Mouse (Mus musculus) brain, embryonic 18.5 days (tissue): ENCODE measurements around the gene Rhoh.

Source experiments
- DNase-seq: peaks from one replicate; pipeline ENCODE4 v3.0.0-alpha.2; 2012; ENCODE audit warnings: low read depth, low spot score

Rhoh gene

DNA sequence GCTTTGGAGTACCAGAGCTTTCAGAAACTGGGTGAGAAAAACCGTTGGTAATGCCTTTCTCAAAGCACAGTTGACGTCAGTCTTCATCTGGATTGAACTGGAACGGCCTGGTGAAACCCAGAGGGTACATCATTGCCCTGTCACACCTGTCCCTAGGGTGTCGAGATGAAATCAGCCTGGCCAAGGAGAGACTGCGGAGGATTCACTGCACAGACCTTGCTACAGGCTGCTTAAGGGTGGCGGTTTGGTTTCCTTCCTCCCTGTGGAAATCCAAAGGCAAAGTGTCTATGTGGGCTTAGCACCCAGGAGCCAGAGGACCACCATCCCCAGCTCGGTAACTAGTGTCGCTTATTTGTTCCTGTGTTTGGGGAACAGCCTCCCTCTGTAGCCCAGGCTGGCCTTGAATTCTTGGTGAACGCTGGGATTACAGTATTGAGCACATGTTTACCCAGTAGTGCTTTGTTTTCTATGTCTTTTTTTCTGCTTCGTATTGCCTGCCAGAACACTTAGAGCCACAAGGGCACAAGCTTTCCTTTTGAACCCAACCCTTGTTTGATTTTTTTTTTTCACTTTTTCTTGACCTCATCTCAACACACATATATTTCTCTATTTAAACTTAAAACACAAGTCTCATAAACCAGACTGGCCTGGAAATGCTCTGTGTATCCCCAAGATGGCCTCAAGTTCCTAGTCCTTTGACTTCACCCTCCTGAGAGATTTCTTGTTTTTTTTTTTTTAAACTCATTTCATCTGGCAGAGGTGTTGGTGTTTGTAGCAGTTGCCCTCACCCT, at the start of gene Rhoh:
Gene Rhoh, plus strand, starts transcription at position 60 of the 791 bp plus-strand sequence.
- no peak for DNase-seq

DNA sequence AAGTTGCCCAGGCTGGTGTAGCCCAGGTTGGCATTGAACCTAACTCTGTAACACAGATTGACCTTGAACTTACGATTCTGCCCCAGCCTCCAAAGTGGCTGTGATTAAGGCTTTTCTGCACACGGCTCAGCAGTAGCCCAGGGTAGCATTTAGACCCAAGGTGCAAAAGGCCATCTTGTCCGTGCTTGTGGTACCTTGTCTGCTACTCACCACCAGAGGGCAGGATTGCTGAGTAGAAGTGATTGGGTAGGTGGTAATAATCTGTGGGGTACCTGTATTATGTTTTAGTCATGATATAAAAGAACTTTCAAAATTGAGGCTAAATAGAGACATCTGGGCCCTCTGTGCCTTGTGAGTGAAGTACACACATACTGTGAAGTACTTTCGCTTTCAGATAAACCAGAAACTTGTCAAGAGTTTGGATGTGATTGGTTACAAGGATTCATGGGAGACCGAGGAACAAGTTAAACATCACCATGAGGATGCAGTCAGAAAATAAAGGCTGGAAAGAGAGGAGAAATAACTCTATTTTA, 37.3 kb upstream of the Rhoh start:
- no peak for DNase-seq

DNA sequence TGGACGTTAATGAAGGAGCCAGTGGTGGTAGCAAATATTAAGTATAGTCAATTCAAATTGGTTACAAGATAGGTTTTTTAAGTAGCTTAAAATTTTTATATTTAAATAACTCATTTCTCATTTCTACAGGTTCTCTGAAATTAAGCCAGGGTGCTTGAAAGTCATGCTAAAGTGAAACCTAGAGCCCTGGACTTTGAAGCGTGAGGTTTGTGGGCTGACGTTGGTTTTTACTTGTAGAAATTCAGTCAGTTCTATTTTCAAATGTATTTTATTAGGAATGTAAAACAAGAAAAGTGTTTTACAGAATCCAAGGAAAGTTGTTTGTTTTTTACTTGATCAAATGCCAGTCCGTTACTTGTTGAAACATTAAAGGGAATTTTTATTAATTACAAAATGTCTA, 34.5 kb upstream of the Rhoh start:
- DNase-seq: no peak

DNA sequence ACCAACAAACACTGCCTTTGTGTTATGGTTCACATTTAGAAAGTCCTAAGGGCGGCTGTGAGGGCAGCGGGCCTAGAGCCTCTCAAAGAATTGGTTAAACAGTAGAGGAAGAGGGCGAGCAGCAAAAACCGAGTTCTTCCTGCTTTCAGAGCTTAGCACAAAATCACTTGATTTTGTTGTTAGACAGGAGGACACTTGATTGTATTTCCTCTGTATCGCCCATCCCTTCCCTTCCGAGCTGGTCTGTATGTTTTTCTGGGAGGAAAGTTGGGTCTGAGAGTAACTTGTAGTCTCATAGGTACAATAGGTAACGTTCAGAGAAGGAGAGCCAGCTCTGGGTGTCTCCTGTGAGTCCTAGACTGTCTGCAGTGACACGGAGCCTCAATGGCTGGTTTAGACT, 33.9 kb upstream of the Rhoh start:
- DNase-seq: no peak

DNA sequence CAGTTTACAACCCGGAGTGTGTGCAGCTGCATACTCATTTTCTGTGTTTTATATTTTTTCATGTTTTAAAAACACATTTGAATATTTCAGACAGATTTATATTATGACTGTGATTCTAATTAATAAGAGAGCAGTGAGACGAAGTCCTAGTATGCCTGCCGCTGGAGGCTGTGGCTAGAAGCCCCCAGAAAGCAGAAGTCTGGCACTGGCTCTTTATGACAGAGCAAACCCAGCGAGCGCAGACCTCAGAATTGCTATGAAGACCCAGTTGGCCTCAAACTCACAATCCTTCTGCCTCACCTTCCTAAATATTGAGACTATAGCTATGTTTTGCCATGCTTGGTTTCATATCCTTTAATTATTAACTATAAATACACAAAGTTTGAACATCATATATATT, 32.8 kb upstream of the Rhoh start:
- no peak for DNase-seq

DNA sequence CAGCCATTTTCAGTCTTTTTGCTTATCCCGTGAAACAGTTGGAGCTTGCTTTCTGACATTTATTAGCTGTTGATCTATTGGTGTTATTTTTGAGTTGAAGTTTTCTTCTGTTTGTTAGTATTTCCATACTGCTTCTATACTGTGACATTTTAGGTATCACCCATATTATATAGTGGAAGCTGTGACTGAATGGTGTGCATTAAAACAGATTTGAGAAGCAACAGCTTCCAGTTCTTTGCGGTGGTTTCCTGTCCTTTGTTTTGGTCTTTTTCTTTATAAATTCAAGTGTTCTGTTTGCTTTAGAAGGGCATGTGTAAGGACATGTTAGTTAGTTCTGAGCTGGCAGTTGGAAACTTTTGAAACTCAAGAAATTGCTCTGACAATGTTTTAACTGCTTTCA, 32.0 kb upstream of the Rhoh start:
- DNase-seq: no peak

DNA sequence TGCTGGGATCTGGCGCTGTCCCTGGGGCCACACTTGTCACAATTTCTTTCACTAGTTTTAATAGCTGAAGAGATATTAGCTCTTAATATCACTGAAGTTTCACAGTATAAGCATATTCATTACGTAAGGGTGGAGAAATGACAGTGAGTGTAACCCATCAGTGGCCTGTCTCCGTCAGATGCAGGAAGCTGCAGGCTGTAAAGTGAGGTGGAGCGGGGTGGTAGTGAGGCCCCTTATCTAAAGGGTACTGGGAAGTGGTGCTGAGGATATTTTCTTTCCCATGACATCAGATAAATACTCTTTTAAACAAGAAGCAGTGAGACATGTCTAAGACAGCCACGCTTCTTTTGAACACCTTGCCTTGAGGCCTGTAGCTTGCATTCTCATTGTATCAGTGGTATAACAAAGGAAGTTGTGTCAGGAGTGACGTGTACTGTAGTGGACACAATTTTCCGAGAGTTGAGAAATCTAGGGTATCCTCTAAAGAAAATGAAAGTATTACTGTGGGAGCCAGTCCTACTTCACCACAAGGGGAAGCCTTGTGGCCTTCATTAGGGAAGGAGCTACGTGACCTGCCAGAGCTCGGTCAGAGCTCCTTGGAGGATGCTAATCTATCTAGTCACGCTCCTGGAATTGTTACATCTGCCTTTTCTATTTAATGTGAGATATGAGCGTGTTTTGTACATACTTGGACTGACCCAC, 28.9 kb upstream of the Rhoh start:
- DNase-seq: no peak

DNA sequence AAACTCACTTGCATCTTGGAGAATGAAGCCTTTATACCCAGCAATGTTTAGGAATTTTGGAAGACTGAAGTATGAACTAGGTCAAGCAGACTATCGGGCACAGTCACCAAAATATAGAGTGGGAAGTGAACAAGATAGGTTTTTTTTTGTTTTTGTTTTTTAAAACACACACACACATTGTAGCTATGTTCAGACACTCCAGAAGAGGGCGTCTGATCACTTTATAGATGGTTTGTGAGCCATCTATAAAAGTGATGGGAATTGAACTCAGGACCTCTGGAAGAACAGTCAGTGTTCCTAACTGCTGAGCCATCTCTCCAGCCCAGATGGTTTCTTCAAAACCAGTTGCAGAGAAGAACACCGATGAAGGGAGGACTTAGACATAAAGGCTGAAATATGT, 27.9 kb upstream of the Rhoh start:
- DNase-seq: no peak

DNA sequence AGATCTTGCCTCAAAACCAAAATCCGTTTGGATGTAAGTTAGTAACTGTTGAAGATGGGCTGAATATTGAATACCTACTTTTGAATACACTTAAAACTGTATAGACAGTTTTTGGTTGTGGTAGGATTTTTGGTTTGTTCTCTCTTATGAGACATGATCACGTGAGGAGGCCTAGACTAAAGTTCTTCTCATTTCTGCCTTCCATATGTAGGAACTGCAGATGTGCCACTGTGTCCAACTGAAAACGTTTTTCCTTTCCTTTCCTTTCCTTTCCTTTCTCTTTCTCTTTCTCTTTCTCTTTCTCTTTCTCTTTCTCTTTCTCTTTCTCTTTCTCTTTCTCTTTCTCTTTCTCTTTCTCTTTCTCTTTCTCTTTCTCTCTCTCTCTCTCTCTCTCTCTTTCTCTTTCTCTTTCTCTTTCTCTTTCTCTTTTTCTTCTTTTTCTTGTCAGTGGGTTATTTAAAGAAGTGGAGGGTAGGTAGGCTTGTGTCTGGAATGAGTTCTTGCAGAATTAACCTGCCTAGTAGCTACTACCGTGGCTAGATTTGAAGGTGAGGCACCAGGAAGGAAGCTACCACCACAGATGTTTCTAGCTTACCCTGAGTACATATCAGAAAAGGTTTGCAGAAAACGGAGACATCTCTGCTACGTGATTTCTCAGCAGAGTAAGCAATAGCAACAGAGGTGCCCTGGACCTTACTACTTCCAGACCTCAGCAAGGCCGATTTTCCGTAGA, 27.1 kb upstream of the Rhoh start:
- no peak for DNase-seq

DNA sequence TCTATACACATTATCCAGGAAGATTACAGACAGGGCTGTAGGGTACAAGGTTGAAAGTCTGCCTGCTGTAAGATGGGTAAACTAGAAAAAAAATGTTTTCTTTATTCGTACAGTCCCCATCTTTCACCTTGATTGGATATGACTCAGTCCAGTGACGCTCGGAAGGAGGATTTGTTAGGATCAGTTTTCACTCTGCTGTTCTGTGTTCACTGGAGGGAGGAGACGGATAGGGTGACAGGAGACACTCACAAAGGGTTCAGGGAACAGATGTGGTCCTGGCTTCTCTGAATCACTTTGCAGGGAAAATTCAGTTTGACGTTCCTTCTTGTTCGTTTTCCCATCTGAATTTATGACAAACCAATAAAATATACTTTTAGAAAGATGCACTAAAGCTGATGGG, 23.0 kb upstream of the Rhoh start:
- no peak for DNase-seq

DNA sequence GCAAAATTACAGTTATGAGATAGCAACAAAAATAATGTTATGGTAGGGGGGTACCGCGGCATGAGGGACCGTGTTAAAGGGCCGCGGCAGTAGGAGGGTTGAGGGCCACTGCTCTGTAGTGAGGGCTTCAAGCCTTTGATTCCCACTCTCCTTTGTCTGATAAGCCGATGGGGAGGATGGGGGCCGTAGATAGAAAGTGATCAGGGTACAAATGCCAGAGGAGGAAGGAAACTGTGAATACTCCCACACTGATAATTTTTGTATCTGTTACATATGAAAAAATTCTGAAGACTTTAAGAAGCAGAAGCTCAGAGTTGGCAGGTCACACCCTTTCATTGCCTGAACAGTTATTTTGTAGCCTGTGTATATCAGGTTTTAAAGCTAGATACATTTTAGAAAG, 18.1 kb upstream of the Rhoh start:
- DNase-seq: no peak

DNA sequence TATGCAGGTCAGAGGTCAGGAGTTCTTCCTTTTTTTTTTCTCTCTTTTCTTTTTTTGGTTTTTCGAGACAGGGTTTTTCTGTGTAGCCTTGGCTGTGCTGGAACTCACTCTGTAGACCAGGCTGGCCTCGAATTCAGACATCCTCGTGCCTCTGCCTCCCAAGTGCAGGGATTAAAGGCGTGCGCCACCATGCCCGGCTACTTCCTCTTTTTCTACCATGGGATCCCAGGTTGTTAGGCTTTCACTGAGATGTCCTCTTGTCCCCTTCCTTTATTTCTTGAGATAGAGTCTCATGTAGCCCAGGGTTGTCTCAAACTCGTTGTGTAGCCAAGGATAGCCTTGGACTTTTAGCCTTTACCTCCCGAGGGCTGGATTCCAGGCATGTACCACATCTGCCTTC, 14.5 kb upstream of the Rhoh start:
- DNase-seq: no peak

DNA sequence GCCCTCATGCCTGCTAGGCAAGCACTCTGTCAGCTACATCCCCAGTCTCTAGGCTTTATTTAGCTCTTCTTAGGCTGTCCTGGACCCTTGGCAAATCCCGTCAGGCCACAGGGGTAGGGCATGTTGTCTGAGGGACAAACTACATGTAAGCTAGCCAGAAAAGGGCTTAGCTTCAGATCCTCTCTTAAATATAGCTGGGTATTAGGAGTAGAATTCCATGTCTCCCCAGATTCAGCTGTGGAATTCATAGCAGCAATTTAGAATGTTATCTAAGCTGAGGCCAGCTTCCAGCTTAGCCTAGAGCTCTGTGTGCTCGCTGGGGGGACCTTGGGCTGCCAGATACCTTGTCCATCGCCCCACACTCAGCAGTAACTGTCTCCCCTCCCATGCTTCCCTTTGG, 14.1 kb upstream of the Rhoh start:
- DNase-seq: no peak

DNA sequence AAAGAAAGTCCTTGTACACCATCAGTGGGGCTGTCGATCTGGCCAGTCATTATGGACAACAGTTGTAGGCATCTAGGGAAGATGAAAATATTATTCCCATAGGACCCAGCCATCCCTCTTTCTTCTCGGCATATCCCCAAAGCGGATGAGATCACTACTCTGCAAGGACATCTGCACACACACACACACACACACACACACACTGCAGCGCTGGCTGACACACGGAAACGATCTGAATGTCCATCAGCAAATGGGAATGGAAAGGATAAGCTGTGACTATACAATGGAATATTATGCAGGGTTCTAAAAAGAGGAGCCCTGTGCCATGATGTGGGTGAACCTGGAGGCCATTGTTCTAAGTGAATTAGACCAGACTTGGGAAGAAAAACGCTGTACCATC, 13.4 kb upstream of the Rhoh start:
- DNase-seq: no peak

DNA sequence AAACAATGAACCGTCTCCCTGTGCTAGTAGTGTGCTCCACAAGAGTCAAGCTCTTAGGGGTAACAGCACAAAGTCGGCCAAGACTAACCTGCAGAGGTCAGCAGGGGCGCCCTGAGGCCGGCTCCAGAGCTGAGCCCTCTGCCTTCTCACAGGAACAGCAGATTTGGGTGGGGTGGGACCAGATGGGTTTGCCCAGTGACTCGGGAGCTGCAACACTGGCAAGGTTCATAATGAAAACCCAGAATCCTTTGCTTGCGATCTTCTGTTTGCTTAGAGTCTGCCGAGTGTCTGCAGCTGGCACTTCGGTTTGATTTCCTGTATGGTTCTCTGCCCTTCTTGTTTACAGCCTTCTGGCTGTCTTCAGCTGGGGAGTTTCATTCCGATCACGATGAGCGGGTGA, 10.2 kb upstream of the Rhoh start:
- DNase-seq: no peak

DNA sequence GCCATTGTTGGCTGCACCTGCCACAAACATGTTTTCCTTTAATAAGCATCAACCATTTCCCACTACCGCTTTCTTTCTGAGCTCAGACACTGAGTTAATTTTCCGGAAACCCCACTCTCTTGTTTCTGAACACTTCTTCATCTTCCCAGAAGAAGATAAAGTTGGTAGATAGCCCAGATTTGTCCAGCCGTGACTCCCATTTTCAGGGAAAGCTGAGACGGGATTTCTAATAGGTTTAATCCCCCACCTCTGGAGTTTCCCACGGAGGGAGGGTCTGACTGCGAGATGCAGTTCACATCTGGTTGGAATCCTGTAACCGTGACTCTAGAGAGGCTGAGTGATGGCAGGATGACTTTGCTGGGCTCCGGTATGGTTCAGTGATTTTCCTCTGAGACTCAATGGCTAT, 6.2 kb upstream of the Rhoh start:
- no peak for DNase-seq

DNA sequence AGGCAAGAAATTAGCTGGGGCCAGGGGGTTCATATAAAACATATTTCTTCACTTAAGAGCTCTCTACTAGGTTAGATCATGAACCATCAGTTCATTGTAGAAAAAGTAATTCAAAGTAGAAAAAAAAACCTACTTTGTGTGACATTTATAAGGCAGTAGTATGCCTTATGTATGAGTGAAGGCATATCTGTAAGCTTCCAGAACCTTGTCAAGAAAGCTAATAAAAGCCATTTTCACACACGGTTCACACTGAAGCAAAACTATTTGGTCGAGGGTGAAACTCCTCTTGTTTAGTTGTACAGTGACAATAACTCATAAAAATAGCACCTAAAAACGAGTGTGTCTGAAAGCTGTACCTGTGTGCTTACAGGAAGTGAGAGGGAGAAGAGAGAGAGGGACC, 5.4 kb upstream of the Rhoh start:
- no peak for DNase-seq

DNA sequence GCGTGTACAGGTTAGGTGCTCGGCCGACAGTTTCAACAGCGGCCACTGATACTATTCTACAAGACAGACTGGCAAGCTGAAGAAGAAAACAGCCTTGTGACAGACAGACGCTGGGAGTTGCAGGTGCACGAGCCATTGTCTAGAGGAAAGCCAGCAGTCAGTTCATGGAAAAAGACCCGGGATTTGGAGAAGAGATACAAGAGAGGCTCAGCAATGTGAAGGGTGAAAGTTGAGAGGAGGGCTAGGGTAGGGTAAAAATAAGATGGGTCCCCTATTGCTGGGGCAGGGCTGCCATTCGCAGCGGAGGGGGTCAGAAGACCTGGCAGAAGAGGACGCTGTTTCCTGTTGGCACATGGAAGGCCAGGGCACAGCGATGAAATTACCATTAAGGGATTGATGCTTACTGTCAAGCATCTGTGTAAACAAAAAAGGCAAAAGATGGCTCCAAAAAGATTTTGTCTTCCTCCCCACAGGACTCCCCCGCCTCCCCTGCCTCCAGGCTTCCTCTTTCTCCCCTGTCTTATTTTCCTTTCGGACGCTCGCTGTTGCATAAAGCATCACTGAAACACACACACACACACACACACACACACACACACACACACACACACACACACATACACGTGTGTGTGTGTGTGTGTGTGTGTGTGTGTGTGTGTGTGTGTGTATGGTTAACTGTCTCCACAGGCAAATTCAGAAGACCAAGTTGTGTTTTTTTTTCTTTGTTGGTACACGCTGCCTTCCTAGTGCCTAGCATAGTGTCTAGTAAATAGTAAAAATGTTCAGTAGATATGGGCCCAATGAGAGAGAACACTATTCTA, 4.2 kb upstream of the Rhoh start:
- DNase-seq: no peak

DNA sequence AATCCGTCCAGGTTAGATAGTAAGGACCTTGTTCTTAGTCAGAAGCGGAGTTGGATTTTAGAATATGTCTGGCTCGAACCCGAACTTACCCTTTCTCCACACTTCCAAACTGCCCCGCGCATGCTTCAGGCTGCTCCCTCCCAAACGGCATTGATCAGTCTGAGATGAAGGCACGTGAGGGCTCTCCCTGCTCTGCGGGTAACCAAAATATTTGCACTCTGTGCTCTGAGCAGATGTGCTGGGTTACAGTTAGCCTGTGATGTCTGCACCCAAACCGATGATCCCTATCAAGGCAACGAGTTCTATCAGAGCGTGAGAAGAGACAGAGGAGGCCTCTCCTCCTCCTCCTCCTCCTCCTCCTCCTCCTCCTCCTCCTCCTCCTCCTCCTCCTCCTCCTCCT, 3.1 kb upstream of the Rhoh start:
- DNase-seq: no peak

DNA sequence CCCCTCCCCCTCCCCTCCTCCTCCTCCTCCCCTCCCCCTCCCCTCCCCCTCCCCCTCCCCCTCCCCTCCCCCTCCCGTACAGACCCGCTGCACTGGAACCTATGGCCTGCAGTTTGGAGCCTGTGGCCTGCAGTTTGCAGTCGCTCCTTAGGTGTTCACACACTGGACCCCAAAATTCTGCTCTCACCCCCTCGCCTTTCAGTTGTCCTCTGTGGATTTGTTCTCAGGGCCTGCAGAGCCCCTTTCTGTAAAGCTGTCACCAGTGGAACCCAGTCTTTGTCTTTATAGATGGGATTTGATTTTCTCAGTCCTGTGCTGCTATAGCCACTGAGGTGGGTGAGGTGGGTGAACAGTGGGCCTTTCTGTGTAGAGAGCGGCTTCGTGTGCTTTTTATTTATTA, 2.7 kb upstream of the Rhoh start:
- DNase-seq: no peak

DNA sequence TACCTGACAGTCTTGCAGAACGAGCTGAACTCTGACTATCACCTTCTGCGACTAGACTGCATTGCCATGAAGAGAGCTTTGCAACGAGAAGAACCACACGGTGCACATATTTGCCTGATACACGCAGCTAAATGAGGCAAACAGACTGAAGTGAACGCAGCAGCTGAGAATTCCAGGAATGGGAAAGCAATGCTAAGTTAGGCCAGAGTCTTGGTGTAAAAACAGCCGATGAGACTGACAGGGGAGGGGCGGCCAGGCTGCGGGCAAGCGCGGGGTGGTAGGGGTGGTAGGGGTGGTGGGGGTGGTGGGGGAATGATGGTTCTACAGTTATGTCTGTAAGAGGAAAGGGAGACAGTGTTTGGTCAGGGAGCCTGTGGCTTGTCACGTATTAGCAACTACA, 2.1 kb upstream of the Rhoh start:
- no peak for DNase-seq

DNA sequence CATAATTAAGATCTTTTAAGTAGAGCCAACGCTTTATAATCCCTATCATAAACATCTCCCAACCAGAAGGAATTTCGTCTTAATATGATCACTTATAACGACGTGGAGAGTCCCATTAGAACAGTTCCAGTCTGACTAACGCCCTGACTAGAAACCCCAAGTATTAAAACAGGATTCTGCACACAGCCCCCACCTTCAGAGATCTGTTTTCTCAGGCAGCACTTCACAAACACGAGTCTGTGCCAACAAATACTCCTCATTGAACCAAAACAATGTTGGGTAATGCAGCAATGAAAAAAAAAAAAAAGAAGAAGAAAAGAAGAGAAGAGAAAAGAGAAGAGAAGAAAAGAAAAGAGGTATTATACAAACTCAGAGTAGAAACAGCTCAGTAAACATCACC, 1.6 kb upstream of the Rhoh start:
- no peak for DNase-seq
